Mouse (Mus musculus) heart, adult 2 months (tissue): ENCODE data around the gene Sdsl.

Experiments
- CTCF ChIP-seq: fragments of 200-600 bp; IDR thresholded peaks from 2 replicates; pipeline ENCODE4 v1.8.1; 2022; ENCODE audit warnings: antibody characterized with exemption, mild to moderate bottlenecking, moderate library complexity
- EP300 ChIP-seq: fragments of 200-500 bp; IDR thresholded peaks from 2 replicates; pipeline ENCODE4 v1.6.1; 2011; ENCODE audit warnings: low read depth, low read length, control low read depth; ENCODE audit not compliant: insufficient read depth

- TF ChIP-seq CTCF (no peak), EP300 (no peak)
These were observed 33.5 kb downstream of the Sdsl start for GRCm38 (mm10) chr5:120438991-120439710.
